Mouse (Mus musculus): ENCODE measurements around the gene Dkk1.

GRCm38 (mm10) chr19:30586366-30586765 is 36.9 kb upstream of the Dkk1 start:
- TF ChIP-seq POLR2A (IDR thresholded peaks at IDR 0.05; ENCODE audit: low read depth, low read length) (no peak), CTCF (IDR thresholded peaks at IDR 0.05; ENCODE audit: extremely low read depth, insufficient read length, insufficient replicate concordance, low read depth, low read length) (no peak)

Data from small intestine, adult 2 months (tissue).